Mouse (Mus musculus) gastrocnemius, postnatal 36 days (tissue): ENCODE results near the gene Suz12. TPM values are rescaled to one million over a fixed set of nuclear protein-coding genes. Genes with fewer than 3 reads are reported as not detected.
"Not testable (repeated sequence)": the region's sequence is repeated elsewhere in the genome, so short reads cannot be mapped to it uniquely, and the experiment has no call there.

Experiments
- DNase-seq, 2 experiments: peaks; one replicate each; pipeline ENCODE4 v3.0.0; 2022
- intact Hi-C: fragments of 180-260 bp; cut with DNase I; formaldehyde crosslinking; loops from one replicate; pipeline ENCODE4 v1.15.1; 2025
- total RNA-seq, 2 experiments: library from RNA; stranded (reverse); gene quantifications; 2 replicates each; pipeline ENCODE4 v1.2.3; 2021

Gene Suz12
- total RNA-seq, 2 experiments from 2014 or later, result 14.2 to 20.6 TPM

DNA sequence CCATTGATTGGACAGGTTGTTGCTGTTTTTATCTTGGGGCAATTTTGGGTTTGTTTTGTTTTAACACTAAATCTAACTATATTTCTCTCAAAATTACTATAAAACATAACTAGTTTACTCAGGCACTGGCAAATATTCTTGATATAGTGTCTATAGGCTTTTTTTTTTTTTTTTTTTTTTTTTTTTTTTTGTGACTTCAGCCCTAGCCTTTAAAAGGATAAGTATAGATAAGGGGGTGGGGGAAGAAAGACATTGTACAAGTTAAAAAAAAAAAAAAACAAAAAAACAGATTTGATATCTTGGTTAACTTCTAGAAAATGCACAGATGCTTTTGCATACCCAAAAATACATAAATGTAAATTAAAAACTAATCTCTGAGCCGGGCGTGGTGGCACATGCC, 2.8 kb upstream of the Suz12 start:
- DNase-seq, result no peak
- intact Hi-C loops, result no loop called here

- no peak for DNase-seq
- intact Hi-C loops, result no loop called here
Observed at GRCm38 (mm10) chr11:79991600-79991999, 1.3 kb upstream of the Suz12 start.

- intact Hi-C loops, result no loop called here
- peak in 1 of 2 experiments; percentile 11 for DNase-seq
Observed at GRCm38 (mm10) chr11:79992035-79992591, 793 bp upstream of the Suz12 start.

DNA sequence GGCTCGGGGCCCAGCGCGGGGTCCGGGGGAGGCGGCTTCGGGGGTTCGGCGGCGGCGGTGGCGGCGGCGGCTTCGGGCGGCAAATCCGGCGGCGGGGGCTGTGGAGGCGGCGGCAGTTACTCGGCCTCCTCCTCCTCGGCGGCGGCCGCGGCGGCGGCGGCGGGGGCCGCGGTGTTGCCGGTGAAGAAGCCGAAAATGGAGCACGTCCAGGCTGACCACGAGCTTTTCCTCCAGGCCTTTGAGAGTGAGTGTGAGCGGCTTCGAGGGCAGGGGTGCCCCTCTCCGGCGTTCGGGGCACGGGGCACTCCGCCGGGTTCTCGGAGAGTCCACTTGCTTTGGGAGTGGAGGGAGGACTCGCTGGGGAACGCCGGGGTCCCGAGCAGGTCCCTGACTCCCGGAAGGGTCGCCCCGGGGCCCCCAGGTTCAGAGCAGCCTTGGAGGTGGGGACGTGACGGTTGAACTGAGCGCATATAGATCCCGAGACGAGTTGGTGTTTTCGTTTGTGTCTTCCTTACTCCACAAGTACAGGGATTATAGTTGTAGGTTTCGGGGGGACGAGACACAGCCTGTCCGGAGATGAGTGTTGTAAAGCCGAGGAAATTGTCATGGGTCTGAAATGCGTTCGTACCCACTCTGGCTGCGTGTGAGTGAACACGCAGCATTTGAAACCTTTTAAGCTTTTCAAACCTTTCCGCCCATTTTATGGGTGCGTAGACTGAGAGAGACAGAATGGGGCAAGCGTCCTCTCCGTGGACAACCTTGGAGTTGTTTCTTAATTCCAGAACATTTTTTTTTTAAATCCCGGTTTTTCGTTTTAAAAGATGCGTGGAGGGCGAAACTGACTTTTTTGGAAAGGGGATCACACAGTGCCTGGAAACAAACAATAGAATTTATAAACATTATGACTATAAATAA, 707 bp downstream of the Suz12 start:
- DNase-seq, result no peak
- intact Hi-C loops, result no loop called here

DNA sequence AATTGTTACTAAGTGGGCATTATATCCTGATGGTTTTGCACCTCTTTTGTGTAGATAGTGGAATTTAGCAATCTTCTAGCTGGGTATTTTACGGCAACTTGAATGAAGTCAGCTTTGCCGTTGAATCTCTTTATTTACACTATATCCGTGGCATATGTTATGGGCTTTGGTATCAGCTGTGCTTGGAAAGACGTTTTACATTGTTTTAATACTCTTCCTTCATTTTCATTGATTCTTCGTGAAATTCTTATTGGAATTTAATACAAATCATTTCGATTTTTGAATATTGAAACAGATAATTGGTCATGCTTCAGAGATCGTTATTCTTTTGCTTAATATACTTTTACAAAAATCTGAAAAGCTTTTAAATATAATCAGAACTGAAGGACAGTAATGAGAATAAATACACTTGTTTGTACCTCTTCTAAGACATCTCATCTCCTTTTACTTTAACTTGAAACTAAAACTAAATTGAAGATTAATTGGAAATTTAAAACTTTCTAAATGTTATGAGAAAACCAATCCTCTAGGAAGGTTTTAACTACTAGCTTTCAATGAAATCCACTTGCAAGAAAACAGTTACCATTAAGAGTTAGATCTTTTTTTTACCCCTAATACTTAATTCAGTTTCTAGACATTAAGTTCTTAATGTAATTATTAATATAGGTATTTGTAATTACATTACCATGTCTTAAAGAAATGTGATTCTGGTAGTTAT, 1.5 kb downstream of the Suz12 start:
- no peak for DNase-seq
- intact Hi-C loops, result no loop called here

- intact Hi-C loops, DNase-seq: not testable (repeated sequence)
Observed at GRCm38 (mm10) chr11:80016533-80016932, 23.6 kb downstream of the Suz12 start.

GRCm38 (mm10) chr11:80019792-80020191, 26.9 kb downstream of the Suz12 start:
- intact Hi-C loops, result no loop called here
- no peak for DNase-seq

GRCm38 (mm10) chr11:80021306-80021705, 28.4 kb downstream of the Suz12 start:
- no peak for DNase-seq
- intact Hi-C loops, result no loop called here

DNA sequence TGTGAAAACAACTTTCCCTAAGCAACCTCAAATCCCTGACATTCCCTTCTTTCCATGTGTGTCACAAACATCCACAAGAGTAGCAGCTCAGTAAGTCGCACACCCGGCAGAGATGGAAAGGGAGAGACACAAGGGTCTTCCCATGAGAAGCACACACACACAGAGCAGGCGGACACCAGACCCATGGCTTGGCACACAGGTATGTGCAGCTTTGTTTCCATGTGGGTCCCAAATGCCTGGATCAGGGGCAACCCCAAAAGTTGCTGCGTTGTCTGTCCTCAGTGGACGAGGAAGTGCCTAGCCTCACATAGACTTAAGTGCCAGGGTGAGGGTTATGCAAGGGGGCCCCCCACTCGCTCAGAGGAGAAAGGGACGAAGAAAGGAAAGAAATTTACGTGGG, 44.6 kb downstream of the Suz12 start:
- intact Hi-C loops, result no loop called here

GRCm38 (mm10) chr11:80042615-80043418, 49.9 kb downstream of the Suz12 start:
- DNase-seq, result peak; percentile 9 to 20
- intact Hi-C loops, result loop anchor here (5.0 kb wide), 1 partner anchor 39 kb away; the partner anchor contains the start of gene Crlf3

More for the DNA sequence above, 44.6 kb downstream of the Suz12 start:
- DNase-seq, result no peak

- DNase-seq, result no peak
- intact Hi-C loops, result loop anchor here (5.0 kb wide), 1 partner anchor 39 kb away; the partner anchor contains the start of gene Crlf3
Observed at GRCm38 (mm10) chr11:80043419-80043817, 50.5 kb downstream of the Suz12 start.

DNA sequence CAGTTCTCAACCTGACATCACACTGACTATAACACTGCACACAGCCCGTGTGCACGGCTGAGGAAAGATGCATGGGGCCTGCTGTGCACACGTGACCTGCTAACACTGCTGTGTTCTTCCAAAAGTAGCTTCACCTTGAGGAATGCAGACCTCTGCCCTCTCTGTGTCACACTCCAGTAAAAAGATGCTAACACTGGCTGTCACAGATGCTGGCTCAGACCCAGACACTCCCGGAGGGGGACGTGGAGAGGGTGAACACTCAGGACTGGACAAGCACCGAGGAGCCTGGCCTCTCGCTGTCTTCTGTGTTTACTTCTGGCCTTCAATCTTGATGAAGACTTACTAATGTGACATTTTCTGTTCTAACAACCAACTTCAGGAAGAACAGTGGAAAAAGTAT, 54.0 kb downstream of the Suz12 start:
- intact Hi-C loops, result no loop called here
- no peak for DNase-seq

DNA sequence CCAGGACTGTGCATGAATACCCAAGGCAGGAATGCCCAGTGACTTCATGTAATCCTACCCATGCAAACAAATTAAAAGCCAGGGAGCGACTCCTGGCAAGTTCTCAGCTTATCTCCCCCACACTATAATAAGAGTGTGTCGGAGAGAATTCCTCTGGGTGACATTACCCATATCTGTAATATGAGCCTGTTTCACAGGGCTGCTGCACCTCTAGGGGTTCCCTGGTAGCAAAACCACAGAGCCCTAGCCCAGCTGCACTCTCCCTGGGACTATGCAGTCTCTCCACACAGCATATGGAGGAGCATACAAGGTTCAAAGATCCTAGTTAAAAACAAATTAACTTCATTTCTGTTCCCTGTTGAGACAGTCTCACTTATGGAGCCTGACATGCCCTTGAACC, 57.2 kb downstream of the Suz12 start:
- intact Hi-C loops, result no loop called here
- no peak for DNase-seq

DNA sequence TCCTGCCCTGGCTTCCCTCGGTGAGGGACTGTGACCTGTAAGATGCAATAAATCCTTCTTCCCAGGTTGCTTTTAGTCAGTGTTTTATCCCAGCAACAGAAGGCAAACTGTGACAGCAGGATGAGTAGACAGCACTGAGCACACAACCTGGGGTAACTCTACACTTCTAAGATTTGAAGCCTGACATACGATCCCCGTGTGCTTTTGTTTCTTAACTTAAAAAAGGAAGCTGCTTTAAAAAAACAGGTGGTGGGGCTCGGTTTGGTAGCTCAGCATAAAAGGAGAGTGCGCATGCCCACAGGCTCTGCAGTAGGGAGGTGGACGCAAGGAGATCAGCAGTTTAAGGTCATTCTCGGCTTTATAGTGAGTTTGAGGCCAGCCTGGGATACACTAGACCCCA, 59.5 kb downstream of the Suz12 start:
- intact Hi-C loops, result no loop called here
- DNase-seq, result no peak

DNA sequence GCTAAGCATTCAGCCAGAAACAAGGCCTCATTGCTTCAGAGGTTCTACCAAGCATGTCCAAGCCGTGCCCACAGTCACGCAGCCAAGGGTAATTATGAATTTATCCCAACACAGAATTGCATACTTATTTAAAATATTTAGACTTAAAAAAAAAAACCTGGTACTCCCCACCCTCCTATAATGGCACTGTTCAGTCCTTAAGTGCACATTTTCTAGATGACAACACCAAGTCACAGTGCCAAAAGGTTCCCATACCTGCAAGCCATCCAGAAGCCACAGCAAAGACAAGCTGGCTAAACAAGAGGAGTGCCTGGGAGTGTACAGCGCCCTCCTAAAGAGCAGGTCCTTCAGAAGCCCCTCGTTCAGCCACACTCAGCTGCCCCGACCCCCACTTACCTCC, 60.3 kb downstream of the Suz12 start:
- intact Hi-C loops, result no loop called here
- DNase-seq, result no peak

DNA sequence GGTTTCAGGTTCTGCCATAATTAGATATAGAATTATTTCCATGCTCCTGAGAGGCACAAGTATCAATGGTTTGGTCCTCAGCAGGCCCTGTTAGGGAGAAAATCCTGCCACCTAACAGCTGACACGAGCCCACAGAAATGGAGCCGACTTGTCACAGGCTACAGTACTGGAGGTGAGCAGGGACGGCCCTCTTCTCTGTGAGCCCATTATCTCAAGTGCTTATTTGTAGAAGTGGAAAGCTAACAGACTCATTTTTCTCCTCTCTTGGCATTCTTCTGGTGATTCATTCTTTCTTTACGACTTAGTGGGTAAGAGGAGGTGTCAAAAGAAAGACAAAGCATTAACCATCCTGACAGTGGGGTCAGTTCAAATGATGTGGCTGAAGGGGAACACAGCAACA, 61.8 kb downstream of the Suz12 start:
- intact Hi-C loops, result no loop called here
- DNase-seq, result no peak

DNA sequence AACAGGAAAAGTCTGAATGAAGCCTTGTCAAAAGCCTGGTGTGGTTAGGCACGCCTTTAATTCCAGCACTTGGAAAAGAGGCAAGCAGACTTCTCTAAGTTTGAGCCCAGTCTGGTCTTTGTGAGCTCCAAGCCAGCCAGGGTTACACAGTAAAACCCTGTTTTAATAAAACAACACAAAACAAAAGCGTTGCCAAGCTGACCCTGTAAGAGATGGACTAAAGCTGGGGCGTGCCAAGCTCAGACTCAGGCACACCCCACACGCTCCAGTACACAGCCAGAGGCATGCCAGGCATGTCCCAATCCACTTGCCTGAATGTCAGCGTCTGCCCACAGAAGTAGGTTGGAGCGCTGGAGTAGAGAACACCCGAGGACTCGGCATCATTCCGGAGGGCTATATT, 63.2 kb downstream of the Suz12 start:
- DNase-seq, result no peak
- intact Hi-C loops, result no loop called here

DNA sequence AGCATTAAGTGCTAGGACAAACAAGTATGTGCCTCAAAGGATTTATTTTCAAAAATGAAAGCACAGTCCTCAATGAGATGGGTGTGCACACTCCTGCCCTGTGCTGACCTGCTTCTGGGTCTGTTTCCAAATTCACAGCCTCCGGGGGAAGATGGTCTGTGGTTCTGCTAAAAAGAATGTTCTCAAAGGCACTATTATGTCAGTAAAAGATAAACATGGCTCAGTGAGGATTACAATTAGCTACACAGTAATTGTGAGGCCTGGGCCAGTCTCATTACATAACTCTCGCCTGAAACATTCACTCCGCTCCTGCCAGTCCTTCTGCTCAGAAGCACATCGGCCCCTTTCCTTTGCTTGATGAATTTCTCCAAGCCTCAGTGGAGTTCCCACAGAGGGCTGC, 69.3 kb downstream of the Suz12 start:
- DNase-seq, result peak in 1 of 2 experiments; percentile 6
- intact Hi-C loops, result no loop called here

DNA sequence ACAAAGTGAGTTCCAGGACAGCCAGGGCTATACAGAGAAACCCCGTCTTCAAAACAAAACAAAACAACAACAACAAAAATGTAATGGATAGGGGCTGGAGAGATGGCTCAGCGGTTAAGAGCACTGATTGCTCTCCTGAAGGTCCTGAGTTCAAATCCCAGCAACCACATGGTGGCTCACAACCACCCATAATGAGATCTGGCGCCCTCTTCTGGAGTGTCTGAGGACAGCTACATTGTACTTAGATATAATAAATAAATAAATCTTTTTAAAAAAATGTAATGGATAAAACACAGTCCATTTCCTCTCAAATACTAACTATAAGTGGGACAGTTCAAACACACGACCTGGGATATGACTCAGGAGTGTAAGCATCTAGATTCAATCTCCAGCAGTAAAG, 73.5 kb downstream of the Suz12 start:
- DNase-seq, intact Hi-C loops: not testable (repeated sequence)

- intact Hi-C loops, result no loop called here
- DNase-seq, result no peak
Observed at GRCm38 (mm10) chr11:80067558-80067957, 74.7 kb downstream of the Suz12 start.
